ENCODE assay signal across 21 mouse cellular contexts in genomic region chr16:10227361-10227760, GRCm38 (mm10). TPM values are rescaled to one million over a fixed set of nuclear protein-coding genes. Genes with fewer than 3 reads are reported as not detected.
"Had no signal": no experiment of that assay in that cellular context is flagged by ENCODE, and none has a peak within 500 bp of the region (broad histone marks: within the 10 kb centered on the region; RNA-seq: fewer than 3 reads in every experiment).

No protein-coding gene starts in this region.

- H3K27me3 ChIP-seq: midbrain, embryonic 12.5 days; neural tube, embryonic 13.5 days; neural tube, embryonic 15.5 days had no signal

- H3K9me3 ChIP-seq: midbrain, embryonic 12.5 days; neural tube, embryonic 13.5 days; neural tube, embryonic 15.5 days had no signal

- DNase-seq: lung, adult 18-20 months; lung, embryonic 14.5 days; lung, postnatal 10 days; lung, postnatal 4 days; midbrain, embryonic 14.5 days; right cerebral cortex, postnatal 25 days; right cerebral cortex, postnatal 4 days; spleen, adult 18-20 months; thymus, adult 18-20 months; thymus, postnatal 14 days; thymus, postnatal 36 days had no signal

- ATAC-seq: midbrain, embryonic 16.5 days had no signal

- H3K4me3 ChIP-seq: midbrain, embryonic 10.5 days; midbrain, embryonic 12.5 days; myocyte; neural tube, embryonic 13.5 days; neural tube, embryonic 15.5 days had no signal

- H3K9ac ChIP-seq: lung, embryonic 14.5 days; midbrain, embryonic 12.5 days; neural tube, embryonic 13.5 days; neural tube, embryonic 15.5 days had no signal

- H3K27ac ChIP-seq: midbrain, embryonic 10.5 days; midbrain, embryonic 12.5 days; neural tube, embryonic 13.5 days; neural tube, embryonic 15.5 days had no signal

- H3K36me3 ChIP-seq: midbrain, embryonic 10.5 days; midbrain, embryonic 12.5 days; neural tube, embryonic 13.5 days; neural tube, embryonic 15.5 days had no signal

- H3K4me1 ChIP-seq: midbrain, embryonic 12.5 days; neural tube, embryonic 13.5 days; neural tube, embryonic 15.5 days had no signal

RNA-seq across cellular contexts. Expression of gene Atf7ip2, which starts 34.8 kb away (rescaled TPM):
- total RNA-seq: megakaryocyte-erythroid progenitor cell, adult 5-6 weeks had no signal
- polyA plus RNA-seq: myocyte; neural tube, embryonic 13.5 days had no signal

RNA-seq across cellular contexts. Expression of gene Rpl39l, which starts 57.3 kb away (rescaled TPM):
- total RNA-seq: megakaryocyte-erythroid progenitor cell, adult 5-6 weeks had no signal
- polyA plus RNA-seq: lung, embryonic 14.5 days; lung, embryonic 16.5 days; myocyte; neural tube, embryonic 11.5 days; neural tube, embryonic 13.5 days; small intestine, adult 2 months had no signal
